Mouse (Mus musculus) brown adipose tissue, adult 24 weeks (tissue): ENCODE data around the gene Zfp36l1. TPM values are rescaled to one million over a fixed set of nuclear protein-coding genes. Genes with fewer than 3 reads are reported as not detected.

Source experiments
- H3K27ac ChIP-seq: fragments of 200-500 bp; replicated peaks from 2 replicates; pipeline ENCODE4 v1.5.1; 2012; ENCODE audit warnings: low read depth, mild to moderate bottlenecking, low read length
- H3K4me1 ChIP-seq: fragments of 200-500 bp; 2 replicates; pipeline ENCODE4 v1.6.1; 2012; ENCODE audit warnings: low read length, mixed read lengths; ENCODE audit not compliant: control insufficient read depth, insufficient read depth, insufficient read length
- H3K4me3 ChIP-seq: fragments of 200-500 bp; 2 replicates; pipeline ENCODE4 v1.5.1; 2012; ENCODE audit warnings: low read depth, mild to moderate bottlenecking, low read length, moderate library complexity; ENCODE audit not compliant: insufficient read depth
- polyA plus RNA-seq: library from polyadenylated mRNA; stranded (reverse); fragments of >200 nt; gene quantifications from 2 replicates; pipeline ENCODE4 v1.2.4, GENCODE M21; 2012; ENCODE audit not compliant: missing spikeins, insufficient read depth, insufficient read length

Zfp36l1 gene
- polyA plus RNA-seq, 1 experiment = 67.0 TPM

GRCm38 (mm10) chr12:80137246-80137645 lies 24.4 kb upstream of the Zfp36l1 start:
- H3K4me3 ChIP-seq = no peak overlapping the region
- H3K27ac ChIP-seq = no peak overlapping the region

GRCm38 (mm10) chr12:80136264-80136930 lies 23.6 kb upstream of the Zfp36l1 start:
- Histone ChIP-seq H3K4me3 (no peak overlapping the region), H3K27ac (no peak overlapping the region), H3K4me1 (peaks cover 7% of the 10 kb centered on the region)

More at GRCm38 (mm10) chr12:80137246-80137645, 24.4 kb upstream of the Zfp36l1 start:
- no peaks in the 10 kb centered on the region for H3K4me1 ChIP-seq

GRCm38 (mm10) chr12:80135173-80135572 lies 22.4 kb upstream of the Zfp36l1 start:
- Histone ChIP-seq H3K4me3 (no peak overlapping the region), H3K27ac (no peak overlapping the region)

GRCm38 (mm10) chr12:80133011-80133545 lies 20.3 kb upstream of the Zfp36l1 start:
- Histone ChIP-seq H3K4me1 (peaks cover 27% of the 10 kb centered on the region), H3K27ac (peak overlapping the region; percentile 50; the same call in 1 of the 2 replicates), H3K4me3 (no peak overlapping the region)

More at GRCm38 (mm10) chr12:80135173-80135572, 22.4 kb upstream of the Zfp36l1 start:
- H3K4me1 ChIP-seq = peaks cover 17% of the 10 kb centered on the region

GRCm38 (mm10) chr12:80132250-80133003 lies 19.6 kb upstream of the Zfp36l1 start:
- H3K4me1 ChIP-seq = peaks cover 31% of the 10 kb centered on the region
- H3K27ac ChIP-seq = peak overlapping the region; percentile 99
- H3K4me3 ChIP-seq = peak overlapping the region; percentile 68

- H3K4me1 ChIP-seq = peaks cover 32% of the 10 kb centered on the region
- H3K4me3 ChIP-seq = peak overlapping the region; percentile 68
- H3K27ac ChIP-seq = peak overlapping the region; percentile 99
Observed at GRCm38 (mm10) chr12:80131359-80132249, 18.8 kb upstream of the Zfp36l1 start.

- peak overlapping the region; percentile 68 for H3K4me3 ChIP-seq
- peak overlapping the region; percentile 99 for H3K27ac ChIP-seq
Observed at GRCm38 (mm10) chr12:80130558-80131358, 17.9 kb upstream of the Zfp36l1 start.

GRCm38 (mm10) chr12:80129531-80129930 lies 16.7 kb upstream of the Zfp36l1 start:
- Histone ChIP-seq H3K4me1 (peaks cover 35% of the 10 kb centered on the region), H3K4me3 (no peak overlapping the region), H3K27ac (0 out of 2 replicates have a peak overlapping the region, but pooled peaks have one; percentile 20)

More at GRCm38 (mm10) chr12:80130558-80131358, 17.9 kb upstream of the Zfp36l1 start:
- peaks cover 35% of the 10 kb centered on the region for H3K4me1 ChIP-seq

- Histone ChIP-seq H3K4me3 (no peak overlapping the region), H3K27ac (no peak overlapping the region), H3K4me1 (peaks cover 38% of the 10 kb centered on the region)
Observed at GRCm38 (mm10) chr12:80127191-80127762, 14.5 kb upstream of the Zfp36l1 start.

GRCm38 (mm10) chr12:80125316-80125715 lies 12.5 kb upstream of the Zfp36l1 start:
- no peak overlapping the region for H3K27ac ChIP-seq
- no peak overlapping the region for H3K4me3 ChIP-seq
- H3K4me1 ChIP-seq = peaks cover 23% of the 10 kb centered on the region

- no peak overlapping the region for H3K27ac ChIP-seq
- H3K4me3 ChIP-seq = no peak overlapping the region
- H3K4me1 ChIP-seq = peaks cover 17% of the 10 kb centered on the region
Observed at GRCm38 (mm10) chr12:80124756-80125155, 11.9 kb upstream of the Zfp36l1 start.

- H3K4me1 ChIP-seq = peaks cover 12% of the 10 kb centered on the region
- H3K4me3 ChIP-seq = no peak overlapping the region
- H3K27ac ChIP-seq = no peak overlapping the region
Observed at GRCm38 (mm10) chr12:80124211-80124610, 11.4 kb upstream of the Zfp36l1 start.

GRCm38 (mm10) chr12:80123227-80123803 lies 10.5 kb upstream of the Zfp36l1 start:
- H3K27ac ChIP-seq = no peak overlapping the region
- H3K4me1 ChIP-seq = peaks cover 11% of the 10 kb centered on the region
- H3K4me3 ChIP-seq = no peak overlapping the region
